Mouse (Mus musculus) WW6 (cell line): Measurements from ENCODE around the gene Gm28043.
"Not testable (repeated sequence)": the region's sequence is repeated elsewhere in the genome, so short reads cannot be mapped to it uniquely, and the experiment has no call there.

ENCODE experiments used
- DNase-seq: peaks from one replicate; pipeline ENCODE4 v3.0.0-alpha.2; 2013; ENCODE audit warnings: low read depth, low spot score

Gm28043 gene

GRCm38 (mm10) chr17:29710562-29711044 is 95.9 kb downstream of the Gm28043 start:
- no peak for DNase-seq

- no peak for DNase-seq
These were observed 96.5 kb downstream of the Gm28043 start for GRCm38 (mm10) chr17:29711076-29711744.

GRCm38 (mm10) chr17:29711745-29712431 is 97.2 kb downstream of the Gm28043 start:
- no peak for DNase-seq

GRCm38 (mm10) chr17:29712565-29712964 is 97.9 kb downstream of the Gm28043 start:
- no peak for DNase-seq

GRCm38 (mm10) chr17:29713734-29714133 is 99.1 kb downstream of the Gm28043 start:
- DNase-seq = not testable (repeated sequence)

GRCm38 (mm10) chr17:29716732-29717445 is 102.2 kb downstream of the Gm28043 start, which contains the start of gene Ccdc167:
Ccdc167 (minus strand) TSS chr17:29717044.
- DNase-seq = peak; percentile 87

GRCm38 (mm10) chr17:29718660-29719059 is 104.0 kb downstream of the Gm28043 start:
- DNase-seq = no peak

- DNase-seq = no peak
These were observed 105.2 kb downstream of the Gm28043 start for GRCm38 (mm10) chr17:29719628-29720575.

GRCm38 (mm10) chr17:29720755-29721365 is 106.2 kb downstream of the Gm28043 start:
- no peak for DNase-seq

- DNase-seq = no peak
These were observed 109.9 kb downstream of the Gm28043 start for GRCm38 (mm10) chr17:29724610-29725009.

GRCm38 (mm10) chr17:29725027-29725620 is 110.4 kb downstream of the Gm28043 start:
- DNase-seq = no peak

- DNase-seq = peak; percentile 50
These were observed 113.4 kb downstream of the Gm28043 start for GRCm38 (mm10) chr17:29728082-29728481.

- DNase-seq = no peak
These were observed 116.0 kb downstream of the Gm28043 start for GRCm38 (mm10) chr17:29730510-29731265.

- no peak for DNase-seq
These were observed 116.7 kb downstream of the Gm28043 start for GRCm38 (mm10) chr17:29731266-29731952.

- DNase-seq = no peak
These were observed 117.3 kb downstream of the Gm28043 start for GRCm38 (mm10) chr17:29731953-29732325.

GRCm38 (mm10) chr17:29732522-29732921 is 117.8 kb downstream of the Gm28043 start:
- no peak for DNase-seq

- DNase-seq = no peak
These were observed 121.9 kb downstream of the Gm28043 start for GRCm38 (mm10) chr17:29736448-29737014.
